Mouse (Mus musculus): ENCODE measurements around the gene Vmn2r87. TPM values are rescaled to one million over a fixed set of nuclear protein-coding genes. Genes with fewer than 3 reads are reported as not detected.
"Not testable (repeated sequence)": the region's sequence is repeated elsewhere in the genome, so short reads cannot be mapped to it uniquely, and the experiment has no call there.

Gene Vmn2r87
- not detected in 2 replicates for polyA plus RNA-seq (2014; fragmentation: Nextera tagmentation; extraction: Ambion mirVana)

DNA sequence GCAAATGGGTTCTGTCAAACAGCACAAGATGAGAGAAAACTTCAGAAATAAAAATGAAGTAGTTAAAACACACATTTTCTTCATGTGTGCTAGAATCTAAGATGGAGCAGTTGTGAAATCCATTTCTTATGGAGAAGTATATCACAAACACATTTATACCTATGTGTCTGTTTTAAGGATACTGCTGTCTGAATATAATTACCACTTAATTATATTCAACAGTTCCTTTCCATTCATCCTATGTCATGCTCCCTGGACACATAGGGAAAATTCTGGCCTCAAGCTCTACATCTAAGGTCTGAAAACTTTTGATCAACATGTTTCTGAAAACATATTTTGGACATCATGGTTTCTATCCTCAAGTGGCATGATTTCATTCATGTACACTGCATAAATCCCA lies at the start of gene Vmn2r87:
TSS of gene Vmn2r87 (minus strand) at position 101 of the 400 bp plus-strand sequence.
- Histone ChIP-seq H3K9me3 (ENCODE audit: control insufficient read depth, low read length) (no peaks in the 10 kb centered on the region), H3K9ac (ENCODE audit: low read length) (no peak within 1 kb of the TSS), H3K36me3 (ENCODE audit: control insufficient read depth, insufficient read depth, low read length) (no peaks in the 10 kb centered on the region), H3K4me1 (ENCODE audit: control insufficient read depth, insufficient read depth, low read length) (no peaks in the 10 kb centered on the region), H3K27ac (replicated peaks; ENCODE audit: low read depth, low read length) (no peak within 1 kb of the TSS), H3K27me3 (ENCODE audit: control insufficient read depth, insufficient read depth, low read length) (no peaks in the 10 kb centered on the region), H3K4me3 (ENCODE audit: low read depth, low read length) (no peak within 1 kb of the TSS), H3K4me2 (ENCODE audit: low read depth, severe bottlenecking) (no peak within 1 kb of the TSS)
- ATAC-seq (ENCODE audit: insufficient number of reproducible peaks, low FRiP score, low TSS enrichment, low read depth) (no peak), DNase-seq (ENCODE audit: low spot score) (no peak)

DNA sequence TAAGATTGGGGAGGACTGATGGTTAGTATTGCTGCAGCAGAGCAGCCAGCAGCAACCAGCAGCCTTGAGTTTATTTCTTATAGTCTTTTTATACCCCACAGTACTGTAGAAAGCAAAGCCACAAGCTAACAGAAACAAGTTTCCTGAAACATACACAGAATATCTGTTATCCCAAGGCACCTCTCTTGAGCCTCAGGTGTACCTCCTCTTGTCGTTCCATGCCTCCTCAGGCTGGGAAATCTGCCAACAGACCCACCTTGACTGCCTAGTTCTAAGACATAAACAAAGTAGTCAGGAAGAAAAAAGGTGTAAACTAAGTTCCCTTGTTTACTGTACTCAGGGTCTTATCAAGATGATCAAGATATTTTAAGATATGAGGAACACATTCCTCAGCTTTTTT lies 47.1 kb upstream of the Vmn2r87 start:
- not testable (repeated sequence) for H3K9ac ChIP-seq (ENCODE audit: low read length); DNase-seq (ENCODE audit: low spot score)
- WGBS = 91% methylated on average over 1 of the region's 1 CpGs

DNA sequence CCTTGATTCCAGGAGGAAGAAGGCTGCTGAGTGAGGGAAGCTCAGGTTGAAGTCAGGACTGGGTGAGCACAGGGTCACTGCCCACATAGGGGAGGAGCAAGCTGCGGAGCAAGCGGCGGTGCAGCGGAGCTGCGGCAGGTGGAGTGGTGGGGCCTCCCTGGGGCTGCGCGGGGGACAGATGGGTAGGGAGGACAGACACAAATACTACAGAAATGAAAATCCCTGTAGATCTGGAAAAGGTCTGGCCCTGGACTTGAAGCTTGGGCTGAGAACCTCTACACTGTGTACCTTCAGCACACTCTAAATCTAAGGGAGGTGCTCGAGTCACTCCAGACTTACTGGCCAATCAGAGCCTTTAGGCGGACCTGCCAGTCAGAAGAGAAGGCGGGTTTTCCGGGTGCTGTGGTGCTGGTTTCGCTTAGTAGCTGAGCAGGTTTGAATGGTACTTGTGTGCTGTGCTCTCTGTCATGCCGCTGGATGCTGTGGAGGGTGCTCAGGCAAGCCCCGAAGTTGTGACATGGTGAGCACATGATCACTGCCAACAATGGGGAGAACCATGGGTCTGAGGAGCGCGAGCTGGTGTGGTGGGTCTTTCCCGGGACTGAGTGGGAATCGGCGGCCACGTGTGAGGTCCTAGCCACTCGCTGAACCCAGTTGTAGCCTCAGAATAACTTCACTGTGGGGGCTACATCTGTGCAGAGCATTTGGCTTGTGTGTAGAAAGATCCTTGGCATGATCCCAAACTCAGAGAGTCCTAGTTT lies 44.9 kb upstream of the Vmn2r87 start:
- H3K9me3 ChIP-seq (ENCODE audit: control insufficient read depth, low read length); H3K4me1 ChIP-seq (ENCODE audit: control insufficient read depth, insufficient read depth, low read length); H3K27ac ChIP-seq (replicated peaks; ENCODE audit: low read depth, low read length); H3K36me3 ChIP-seq (ENCODE audit: control insufficient read depth, insufficient read depth, low read length); H3K27me3 ChIP-seq (ENCODE audit: control insufficient read depth, insufficient read depth, low read length): not testable (repeated sequence)
- peak overlapping the region; percentile 52 for H3K4me2 ChIP-seq (ENCODE audit: low read depth, severe bottlenecking)
- peak overlapping the region; percentile 45 for H3K4me3 ChIP-seq (ENCODE audit: low read depth, low read length)
- ATAC-seq (ENCODE audit: insufficient number of reproducible peaks, low FRiP score, low TSS enrichment, low read depth) = peak; percentile 96
- WGBS = 3% methylated on average over 20 of the region's 21 CpGs
- peak; percentile 76 for DNase-seq (ENCODE audit: low spot score)
- H3K9ac ChIP-seq (ENCODE audit: low read length) = 0 out of 2 replicates have a peak overlapping the region, but pooled peaks have one; percentile 38

More for the DNA sequence above, 47.1 kb upstream of the Vmn2r87 start:
- H3K27ac ChIP-seq (replicated peaks; ENCODE audit: low read depth, low read length); ATAC-seq (ENCODE audit: insufficient number of reproducible peaks, low FRiP score, low TSS enrichment, low read depth); H3K27me3 ChIP-seq (ENCODE audit: control insufficient read depth, insufficient read depth, low read length); H3K4me3 ChIP-seq (ENCODE audit: low read depth, low read length); H3K36me3 ChIP-seq (ENCODE audit: control insufficient read depth, insufficient read depth, low read length); H3K4me2 ChIP-seq (ENCODE audit: low read depth, severe bottlenecking); H3K4me1 ChIP-seq (ENCODE audit: control insufficient read depth, insufficient read depth, low read length); H3K9me3 ChIP-seq (ENCODE audit: control insufficient read depth, low read length): not testable (repeated sequence)

DNA sequence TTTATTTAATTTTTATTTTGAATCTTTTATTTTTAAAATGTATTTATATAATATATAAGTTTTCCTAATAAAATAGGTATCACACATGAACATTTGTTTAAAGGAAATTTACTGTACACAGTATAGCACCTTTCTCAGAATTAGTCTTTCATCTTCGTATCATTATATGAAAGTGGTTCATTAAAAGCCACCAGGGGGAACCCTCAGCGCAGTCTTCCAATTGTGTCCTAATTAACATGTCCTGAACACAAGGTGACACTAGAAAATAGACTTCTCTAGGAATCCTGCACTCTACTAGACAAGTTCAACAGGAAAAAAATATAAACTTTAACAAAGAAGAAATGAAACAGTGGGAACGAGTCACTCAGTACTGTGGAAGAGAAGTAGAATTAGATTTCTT lies 38.9 kb upstream of the Vmn2r87 start:
- Histone ChIP-seq H3K9me3 (ENCODE audit: control insufficient read depth, low read length) (no peaks in the 10 kb centered on the region), H3K4me3 (ENCODE audit: low read depth, low read length) (no peak overlapping the region), H3K27ac (replicated peaks; ENCODE audit: low read depth, low read length) (no peak overlapping the region), H3K4me2 (ENCODE audit: low read depth, severe bottlenecking) (no peak overlapping the region), H3K36me3 (ENCODE audit: control insufficient read depth, insufficient read depth, low read length) (no peaks in the 10 kb centered on the region), H3K4me1 (ENCODE audit: control insufficient read depth, insufficient read depth, low read length) (no peaks in the 10 kb centered on the region), H3K27me3 (ENCODE audit: control insufficient read depth, insufficient read depth, low read length) (no peaks in the 10 kb centered on the region), H3K9ac (ENCODE audit: low read length) (no peak overlapping the region)
- no peak for ATAC-seq (ENCODE audit: insufficient number of reproducible peaks, low FRiP score, low TSS enrichment, low read depth)
- no peak for DNase-seq (ENCODE audit: low spot score)
- 70% methylated on average over 3 of the region's 3 CpGs for WGBS

DNA sequence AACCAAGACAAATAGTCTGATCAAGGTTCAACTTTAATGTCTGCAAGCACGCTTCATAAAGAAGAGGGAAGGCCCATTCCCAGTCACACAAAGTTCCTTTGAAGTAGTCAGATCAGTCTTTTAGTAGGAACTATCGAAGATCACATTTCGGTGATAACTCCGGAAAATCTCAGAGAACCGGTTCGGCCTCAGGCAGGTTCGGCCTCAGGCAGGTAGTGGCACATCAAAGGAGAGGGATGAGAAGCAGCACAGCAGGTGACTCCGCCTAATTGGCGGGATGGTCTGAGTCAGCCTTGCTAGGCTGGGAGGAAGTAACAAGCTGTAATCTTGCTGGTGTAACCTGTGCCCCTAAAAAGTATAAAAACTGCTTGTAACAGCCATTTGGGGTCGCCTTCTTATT lies 30.7 kb upstream of the Vmn2r87 start:
- Histone ChIP-seq H3K27me3 (ENCODE audit: control insufficient read depth, insufficient read depth, low read length) (no peaks in the 10 kb centered on the region), H3K4me1 (ENCODE audit: control insufficient read depth, insufficient read depth, low read length) (no peaks in the 10 kb centered on the region), H3K4me3 (ENCODE audit: low read depth, low read length) (no peak overlapping the region), H3K36me3 (ENCODE audit: control insufficient read depth, insufficient read depth, low read length) (no peaks in the 10 kb centered on the region), H3K27ac (replicated peaks; ENCODE audit: low read depth, low read length) (no peak overlapping the region), H3K9me3 (ENCODE audit: control insufficient read depth, low read length) (no peaks in the 10 kb centered on the region), H3K4me2 (ENCODE audit: low read depth, severe bottlenecking) (no peak overlapping the region), H3K9ac (ENCODE audit: low read length) (no peak overlapping the region)
- DNase-seq (ENCODE audit: low spot score) = no peak
- ATAC-seq (ENCODE audit: insufficient number of reproducible peaks, low FRiP score, low TSS enrichment, low read depth) = no peak
- 36% methylated on average over 10 of the region's 10 CpGs for WGBS

DNA sequence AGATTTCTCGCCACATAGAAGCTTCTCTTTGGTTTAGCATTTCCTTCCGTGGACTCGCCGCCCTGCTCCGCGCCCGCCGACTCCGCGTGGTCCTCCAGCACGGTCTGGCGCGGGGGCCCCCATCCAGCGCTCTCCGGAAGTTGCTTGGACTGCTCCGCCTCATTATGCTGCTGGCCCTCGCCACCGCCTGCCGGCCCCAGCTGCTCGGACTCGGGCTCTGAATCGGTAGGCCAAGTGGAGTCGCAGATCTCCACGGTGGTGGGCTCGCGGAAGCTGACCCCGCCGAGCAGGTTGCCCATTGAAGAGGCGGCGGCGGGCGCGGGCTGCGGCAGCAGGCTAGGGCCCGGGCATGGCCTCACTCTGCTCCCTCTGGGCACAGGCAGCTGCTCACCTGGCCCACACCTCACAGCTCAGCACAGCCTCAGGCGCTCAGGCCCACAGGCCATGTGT lies 26.9 kb downstream of the Vmn2r87 start:
- no peaks in the 10 kb centered on the region for H3K36me3 ChIP-seq (ENCODE audit: control insufficient read depth, insufficient read depth, low read length)
- H3K27me3 ChIP-seq (ENCODE audit: control insufficient read depth, insufficient read depth, low read length) = no peaks in the 10 kb centered on the region
- DNase-seq (ENCODE audit: low spot score) = peak; percentile 82
- ATAC-seq (ENCODE audit: insufficient number of reproducible peaks, low FRiP score, low TSS enrichment, low read depth) = peak; percentile 97
- H3K4me3 ChIP-seq (ENCODE audit: low read depth, low read length) = peak overlapping the region; percentile 32
- no peaks in the 10 kb centered on the region for H3K9me3 ChIP-seq (ENCODE audit: control insufficient read depth, low read length)
- peak overlapping the region; percentile 65 for H3K9ac ChIP-seq (ENCODE audit: low read length)
- peak overlapping the region; percentile 66 for H3K4me2 ChIP-seq (ENCODE audit: low read depth, severe bottlenecking)
- WGBS = 3% methylated on average over 36 of the region's 36 CpGs
- H3K27ac ChIP-seq (replicated peaks; ENCODE audit: low read depth, low read length) = no peak overlapping the region
- no peaks in the 10 kb centered on the region for H3K4me1 ChIP-seq (ENCODE audit: control insufficient read depth, insufficient read depth, low read length)

DNA sequence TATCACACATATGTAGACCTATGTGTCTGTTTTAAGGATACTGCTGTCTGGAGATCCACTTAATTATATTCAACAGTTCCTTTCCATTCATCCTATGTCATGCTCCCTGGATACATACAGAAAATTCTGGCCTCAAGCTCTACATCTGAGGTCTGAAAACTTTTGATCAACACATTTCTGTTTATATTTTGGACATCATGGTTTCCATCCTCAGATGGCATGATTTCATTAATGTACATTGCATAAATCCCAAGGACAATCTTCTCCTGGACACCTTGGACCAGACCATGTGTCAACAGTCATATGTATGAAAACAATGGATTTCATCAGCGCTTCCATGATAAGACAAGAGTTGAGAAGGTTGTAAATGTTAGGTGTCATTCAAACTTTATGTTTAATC lies 41.2 kb downstream of the Vmn2r87 start, which contains the start of gene Vmn2r86:
TSS of gene Vmn2r86 (minus strand) at position 101 of the 400 bp plus-strand sequence.
- not testable (repeated sequence) for H3K9ac ChIP-seq (ENCODE audit: low read length); H3K27me3 ChIP-seq (ENCODE audit: control insufficient read depth, insufficient read depth, low read length); ATAC-seq (ENCODE audit: insufficient number of reproducible peaks, low FRiP score, low TSS enrichment, low read depth); H3K4me2 ChIP-seq (ENCODE audit: low read depth, severe bottlenecking); H3K4me1 ChIP-seq (ENCODE audit: control insufficient read depth, insufficient read depth, low read length); H3K4me3 ChIP-seq (ENCODE audit: low read depth, low read length); DNase-seq (ENCODE audit: low spot score); H3K9me3 ChIP-seq (ENCODE audit: control insufficient read depth, low read length); H3K27ac ChIP-seq (replicated peaks; ENCODE audit: low read depth, low read length); H3K36me3 ChIP-seq (ENCODE audit: control insufficient read depth, insufficient read depth, low read length)
- 85% methylated on average over 1 of the region's 1 CpGs for WGBS

DNA sequence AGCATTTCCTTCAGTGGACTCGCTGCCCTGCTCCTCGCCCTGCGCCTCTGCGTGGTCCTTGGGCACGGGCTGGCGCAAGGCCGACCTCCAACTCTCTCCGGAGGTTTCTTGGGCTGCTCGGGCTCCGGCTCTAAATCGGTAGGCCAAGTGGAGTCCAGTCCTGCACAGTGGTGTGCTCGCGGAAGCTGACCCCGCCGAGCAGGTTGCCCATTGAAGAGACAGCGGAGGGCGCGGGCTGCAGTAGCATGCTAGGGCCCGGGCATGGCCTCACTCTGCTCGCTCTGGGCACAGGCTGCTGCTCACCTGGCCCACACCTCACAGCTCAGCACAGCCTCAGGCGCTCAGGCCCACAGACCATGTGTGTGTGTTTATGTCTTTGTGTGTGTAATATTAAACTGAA lies 52.4 kb downstream of the Vmn2r87 start:
- Histone ChIP-seq H3K9ac (ENCODE audit: low read length) (no peak overlapping the region), H3K4me3 (ENCODE audit: low read depth, low read length) (no peak overlapping the region), H3K4me1 (ENCODE audit: control insufficient read depth, insufficient read depth, low read length) (no peaks in the 10 kb centered on the region), H3K27me3 (ENCODE audit: control insufficient read depth, insufficient read depth, low read length) (no peaks in the 10 kb centered on the region), H3K9me3 (ENCODE audit: control insufficient read depth, low read length) (no peaks in the 10 kb centered on the region), H3K36me3 (ENCODE audit: control insufficient read depth, insufficient read depth, low read length) (no peaks in the 10 kb centered on the region), H3K4me2 (ENCODE audit: low read depth, severe bottlenecking) (no peak overlapping the region), H3K27ac (replicated peaks; ENCODE audit: low read depth, low read length) (no peak overlapping the region)
- DNase-seq (ENCODE audit: low spot score) = no peak
- 89% methylated on average over 21 of the region's 21 CpGs for WGBS
- 0 out of 2 replicates have a peak, but pooled peaks have one; percentile 28 for ATAC-seq (ENCODE audit: insufficient number of reproducible peaks, low FRiP score, low TSS enrichment, low read depth)

Measured in limb, embryonic 11.5 days (tissue).